Mouse (Mus musculus) frontal cortex, postnatal 10 days (tissue): ENCODE data around the gene Mindy1.
"Not testable (repeated sequence)": the region's sequence is repeated elsewhere in the genome, so short reads cannot be mapped to it uniquely, and the experiment has no call there.

ENCODE experiments used
- DNase-seq, 2 experiments: peaks; one replicate each; pipeline ENCODE4 v3.0.0; 2022; ENCODE audit warnings: low spot score in 2 of 2, mixed read lengths in 1 of 2

Mindy1 gene

DNA sequence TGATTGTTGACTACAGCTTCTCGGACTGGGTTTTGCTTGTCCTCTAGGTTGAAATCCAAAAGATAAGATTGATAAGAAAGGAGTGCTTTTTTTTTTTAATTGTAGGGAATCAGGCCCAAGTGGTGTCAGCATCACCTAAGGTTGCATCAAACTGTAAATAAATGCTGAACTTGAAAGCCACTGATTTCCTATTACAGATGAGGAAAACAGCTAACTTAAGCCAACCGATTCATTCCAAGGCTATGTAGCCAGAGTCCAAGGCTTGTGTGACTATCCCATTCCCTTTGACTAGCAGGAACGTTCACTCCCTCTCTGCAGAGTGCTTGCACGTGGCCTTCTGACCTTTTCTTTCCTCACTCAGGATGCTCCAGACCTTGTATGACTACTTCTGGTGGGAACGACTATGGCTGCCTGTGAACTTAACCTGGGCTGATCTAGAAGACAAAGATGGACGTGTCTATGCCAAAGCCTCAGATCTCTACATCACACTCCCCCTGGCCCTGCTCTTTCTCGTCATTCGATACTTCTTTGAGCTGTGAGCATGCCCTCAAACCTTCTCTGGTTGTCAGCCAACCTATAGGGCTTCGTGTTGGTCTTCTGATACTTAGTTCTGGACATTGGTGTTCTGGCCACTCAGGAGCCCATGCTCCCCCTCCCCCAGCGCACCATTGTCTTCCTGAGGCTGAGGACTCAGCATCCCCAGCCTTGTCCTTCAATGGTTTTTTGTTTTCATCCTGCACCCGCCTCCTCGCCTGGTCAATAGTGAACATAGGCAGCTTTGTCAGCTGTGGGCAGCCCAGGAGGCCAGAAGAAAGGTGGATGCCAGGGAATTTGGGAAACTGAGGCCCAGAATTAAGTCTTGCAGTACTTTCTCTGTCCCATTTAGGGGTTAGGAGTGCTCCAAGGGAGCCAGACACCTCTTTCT lies 38.8 kb downstream of the Mindy1 start:
- no peak for DNase-seq

DNA sequence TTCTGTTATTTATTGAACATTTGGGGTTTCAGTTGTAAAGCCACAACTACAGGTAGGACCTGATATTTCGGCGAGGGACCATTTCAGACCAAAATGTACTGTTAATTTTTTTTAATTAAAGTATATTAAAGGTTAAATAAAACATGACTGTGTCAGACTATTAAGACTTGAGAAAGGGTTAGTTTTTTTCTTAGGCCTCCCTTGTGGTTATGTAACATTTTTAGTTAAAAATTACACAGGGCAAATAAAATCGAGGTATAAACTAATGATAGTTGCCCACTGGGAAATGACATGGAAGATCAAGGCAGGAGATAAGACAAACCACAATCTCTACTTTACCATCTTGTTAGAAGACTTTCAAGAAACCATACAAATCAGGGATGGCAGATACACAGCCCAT lies 42.3 kb downstream of the Mindy1 start:
- no peak for DNase-seq

DNA sequence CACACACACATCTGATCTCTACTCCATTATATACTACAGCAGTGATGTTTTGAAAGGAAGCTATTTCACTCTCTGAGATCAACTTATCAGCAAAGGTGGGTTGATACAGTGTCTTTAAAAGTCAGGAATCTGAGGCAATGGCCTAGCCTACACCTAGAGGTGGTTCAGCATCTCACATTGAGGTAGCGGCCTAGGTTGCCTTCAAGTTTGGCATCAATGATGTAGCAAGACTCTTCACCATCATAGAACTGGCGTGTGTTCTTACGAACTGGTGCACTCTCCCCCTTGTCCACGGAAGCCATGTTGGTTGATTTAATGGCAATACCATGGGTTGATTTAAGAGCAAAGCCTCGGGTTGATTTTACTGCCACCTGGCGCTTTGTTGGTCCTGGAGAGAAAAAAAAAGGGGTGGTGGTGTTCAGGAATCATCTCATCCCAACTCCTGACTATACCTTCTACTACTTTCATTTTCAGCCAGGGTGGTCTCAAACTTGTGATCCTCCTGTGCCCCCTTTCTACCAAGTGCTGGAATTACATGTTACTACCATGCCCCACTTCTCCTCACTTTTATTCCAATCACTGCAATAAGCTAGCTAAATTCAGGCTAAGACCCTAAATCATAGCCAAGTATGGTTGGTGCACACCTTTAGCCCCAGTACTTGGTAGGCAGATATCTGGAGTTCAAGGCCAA lies 43.5 kb downstream of the Mindy1 start:
- no peak for DNase-seq

DNA sequence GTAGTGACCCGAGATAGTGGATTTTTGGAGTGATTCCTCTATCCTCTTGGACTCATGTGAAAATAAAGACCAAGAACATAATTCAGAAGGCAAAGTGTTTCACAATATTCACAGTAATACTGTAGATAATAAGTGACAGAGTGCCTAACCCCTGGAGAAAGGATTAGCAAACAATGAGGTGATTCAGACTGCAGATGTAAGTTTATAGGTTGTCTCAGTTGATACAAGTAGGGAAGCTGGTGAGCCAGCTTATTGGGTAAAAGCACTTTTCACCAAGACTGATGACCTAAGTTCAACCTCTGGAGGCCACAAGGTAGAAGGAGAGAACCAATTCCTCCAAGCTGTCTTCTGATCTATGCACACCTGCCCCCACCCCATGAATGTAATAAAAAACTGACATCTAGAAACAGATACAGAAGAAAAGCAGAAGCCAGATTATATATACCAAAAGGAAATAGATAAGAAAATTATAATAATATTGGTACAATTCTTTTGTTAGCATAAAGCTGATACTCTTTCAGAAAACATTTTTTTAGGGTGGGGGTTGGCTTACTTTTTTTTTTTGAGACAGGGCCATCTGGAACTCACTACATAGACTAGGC lies 47.8 kb downstream of the Mindy1 start:
- DNase-seq, result no peak

DNA sequence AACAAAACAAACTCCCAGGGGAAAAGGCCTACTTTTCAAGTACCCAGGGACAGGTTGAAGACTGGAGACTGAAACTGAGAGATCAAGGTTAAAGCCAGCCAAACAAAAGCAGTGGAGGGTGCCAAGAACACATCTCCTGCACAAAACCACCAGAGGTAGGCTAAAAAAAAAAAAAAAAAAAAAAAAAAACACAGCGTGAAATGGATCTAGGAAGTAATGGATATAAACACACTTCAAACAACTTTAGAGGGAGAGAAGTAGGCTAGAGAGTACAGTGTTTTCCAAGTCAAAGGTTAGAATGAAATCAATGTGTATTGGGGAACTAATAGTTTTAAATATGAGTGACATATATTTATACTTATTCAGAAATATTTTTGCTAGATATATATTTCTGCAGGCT lies 50.4 kb downstream of the Mindy1 start:
- DNase-seq, result no peak

DNA sequence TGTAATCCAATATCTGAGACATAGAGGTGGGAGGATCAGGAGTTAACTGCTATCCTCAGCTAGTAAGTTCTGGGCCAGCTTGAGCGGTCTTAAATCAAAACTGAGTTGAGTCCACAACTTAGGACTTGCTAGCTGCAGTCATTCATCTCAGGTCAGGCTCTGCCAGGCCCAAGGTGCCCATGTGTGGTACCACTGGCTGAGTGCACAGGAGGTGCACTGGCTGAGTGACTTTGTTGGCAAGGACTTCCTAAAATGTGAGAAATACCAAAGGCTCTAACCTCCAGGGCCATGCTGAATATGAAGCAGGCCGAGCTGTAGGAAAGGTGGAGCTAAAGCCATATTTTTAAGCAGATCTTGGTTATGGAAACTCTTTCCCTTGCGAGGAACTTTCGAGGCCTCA lies 56.2 kb downstream of the Mindy1 start:
- DNase-seq, result no peak

DNA sequence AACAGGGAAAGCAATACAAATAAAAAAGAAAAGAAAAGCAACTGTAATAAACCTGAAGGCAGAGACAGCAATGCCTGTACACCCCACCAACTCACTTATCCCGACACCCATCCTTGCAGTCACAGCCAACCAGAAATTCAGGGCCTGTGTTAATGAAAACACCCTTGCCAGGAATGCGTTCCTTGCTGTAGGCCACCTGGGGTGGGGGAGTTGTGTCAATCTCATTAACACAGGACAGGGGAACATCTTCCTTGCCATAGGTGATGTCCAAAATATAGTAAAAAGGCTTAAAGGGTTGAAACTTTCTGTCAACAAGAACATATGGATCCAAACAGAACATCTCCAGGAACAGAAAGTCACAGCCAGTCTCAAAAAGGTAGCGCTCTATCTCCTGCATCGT lies 57.1 kb downstream of the Mindy1 start:
- no peak for DNase-seq

DNA sequence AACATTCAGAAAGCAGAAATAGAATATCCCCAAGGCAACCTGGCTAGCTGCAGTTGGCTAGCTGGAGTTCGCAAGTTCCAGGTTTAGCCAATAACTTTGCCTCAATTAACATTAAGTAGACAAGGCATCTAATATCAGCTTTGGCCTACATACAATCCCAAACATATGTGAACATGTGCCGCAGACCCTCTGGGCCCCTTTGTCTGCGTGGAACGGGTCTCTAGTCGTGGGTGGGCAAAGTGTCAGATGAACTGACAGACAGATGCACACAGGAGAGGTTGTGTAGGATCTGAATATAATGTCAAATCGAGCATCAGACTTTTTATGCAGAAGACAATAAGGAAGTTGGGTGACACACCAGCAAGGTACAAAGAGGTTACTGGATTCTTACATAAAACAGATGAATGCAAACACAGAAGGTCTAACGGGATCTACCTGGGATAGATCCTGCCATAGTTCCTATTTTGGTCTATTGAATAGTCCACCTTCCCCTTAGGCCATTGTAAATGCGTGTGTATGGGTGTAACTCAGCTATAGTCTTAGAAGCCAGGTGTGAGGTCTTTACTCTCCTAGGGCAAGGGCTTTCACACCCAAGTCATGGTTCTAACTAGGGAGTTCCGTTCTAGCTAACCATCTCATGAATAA lies 62.3 kb downstream of the Mindy1 start:
- DNase-seq, result not testable (repeated sequence)
